Mouse (Mus musculus): ENCODE data around the gene Lime1. TPM values are rescaled to one million over a fixed set of nuclear protein-coding genes. Genes with fewer than 3 reads are reported as not detected.

Gene Lime1
- polyA plus RNA-seq (2012; rRNA removed), result 53.5 and 89.8 TPM in 2 replicates

- Histone ChIP-seq H3K4me1 (ENCODE audit: control insufficient read depth, insufficient read depth, insufficient read length, low read length) (peaks cover 2% of the 10 kb centered on the region; the same call in 1 of the 2 replicates), H3K36me3 (ENCODE audit: control insufficient read depth, insufficient read depth, low read length) (peaks cover 56% of the 10 kb centered on the region), H3K4me3 (ENCODE audit: low read depth, low read length) (no peak within 1 kb of the TSS), H3K27me3 (ENCODE audit: control insufficient read depth, insufficient read depth, low read length) (no peaks in the 10 kb centered on the region), H3K27ac (ENCODE audit: insufficient read depth, low read depth, low read length) (0 out of 2 replicates have a peak within 1 kb of the TSS, but pooled peaks have one; percentile 1)
- TF ChIP-seq POLR2A (IDR thresholded peaks at IDR 0.05; ENCODE audit: low read depth, low read length) (no peak), CTCF (IDR thresholded peaks at IDR 0.05; ENCODE audit: extremely low read depth, insufficient read length, insufficient replicate concordance, low read depth, low read length) (no peak)
- 96% methylated on average over 12 of the region's 12 CpGs for WGBS
Measured at GRCm38 (mm10) chr2:181379778-181380177, at the start of gene Lime1. Gene Lime1 (plus strand): TSS chr2:181380078.

- peaks cover 14% of the 10 kb centered on the region for H3K36me3 ChIP-seq (ENCODE audit: control insufficient read depth, insufficient read depth, low read length)
- H3K27ac ChIP-seq (ENCODE audit: insufficient read depth, low read depth, low read length), result no peak overlapping the region
- H3K4me3 ChIP-seq (ENCODE audit: low read depth, low read length), result no peak overlapping the region
- TF ChIP-seq POLR2A (IDR thresholded peaks at IDR 0.05; ENCODE audit: low read depth, low read length), result no peak
- no peak for TF ChIP-seq CTCF (IDR thresholded peaks at IDR 0.05; ENCODE audit: extremely low read depth, insufficient read length, insufficient replicate concordance, low read depth, low read length)
- H3K27me3 ChIP-seq (ENCODE audit: control insufficient read depth, insufficient read depth, low read length), result no peaks in the 10 kb centered on the region
- H3K4me1 ChIP-seq (ENCODE audit: control insufficient read depth, insufficient read depth, insufficient read length, low read length), result no peaks in the 10 kb centered on the region
Measured at GRCm38 (mm10) chr2:181332542-181332941, 47.3 kb upstream of the Lime1 start.

DNA sequence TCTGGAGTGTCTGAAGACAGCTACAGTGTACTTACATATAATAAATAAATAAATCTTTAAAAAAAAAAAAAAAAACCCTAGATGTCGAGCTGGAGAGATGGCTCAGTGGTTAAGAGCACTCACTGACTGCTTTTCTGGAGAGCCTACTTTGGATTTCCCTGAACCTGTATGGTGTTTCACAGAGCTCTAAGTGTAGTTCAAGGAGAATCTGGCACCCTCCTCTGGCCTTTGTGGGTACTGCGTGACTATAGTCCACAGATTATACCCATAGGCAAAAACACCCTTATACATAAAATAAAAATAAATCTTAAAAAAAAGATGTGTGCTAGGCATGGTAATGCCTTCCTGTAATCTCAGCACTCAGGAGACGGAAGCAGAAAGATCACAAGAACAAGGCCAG, 45.9 kb upstream of the Lime1 start:
- WGBS, result 54% methylated on average over 3 of the region's 3 CpGs
- Histone ChIP-seq H3K27ac (ENCODE audit: insufficient read depth, low read depth, low read length) (no peak overlapping the region), H3K4me3 (ENCODE audit: low read depth, low read length) (no peak overlapping the region), H3K4me1 (ENCODE audit: control insufficient read depth, insufficient read depth, insufficient read length, low read length) (no peaks in the 10 kb centered on the region), H3K36me3 (ENCODE audit: control insufficient read depth, insufficient read depth, low read length) (peaks cover 17% of the 10 kb centered on the region), H3K27me3 (ENCODE audit: control insufficient read depth, insufficient read depth, low read length) (no peaks in the 10 kb centered on the region)
- TF ChIP-seq POLR2A (IDR thresholded peaks at IDR 0.05; ENCODE audit: low read depth, low read length), result no peak
- no peak for TF ChIP-seq CTCF (IDR thresholded peaks at IDR 0.05; ENCODE audit: extremely low read depth, insufficient read length, insufficient replicate concordance, low read depth, low read length)

DNA sequence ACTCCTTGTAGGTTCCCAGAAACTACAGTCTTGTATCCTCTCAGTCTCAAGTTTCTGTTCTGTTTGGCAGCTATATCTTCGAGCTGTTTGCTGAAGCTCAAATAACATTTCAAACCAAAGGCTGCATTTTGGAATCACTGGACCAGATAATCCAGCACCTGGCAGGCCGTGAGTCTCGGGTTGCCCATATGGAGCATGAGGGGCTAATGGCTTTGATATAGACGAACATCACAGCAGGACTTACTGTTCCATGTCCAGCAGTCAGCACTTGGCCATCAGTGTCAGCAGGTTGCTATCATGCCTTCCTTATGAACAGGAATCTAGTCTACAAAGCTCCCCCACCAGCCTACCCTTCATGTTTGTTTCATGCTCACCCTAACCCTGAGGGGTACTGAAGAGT, 39.5 kb upstream of the Lime1 start:
- WGBS, result 91% methylated on average over 4 of the region's 4 CpGs
- no peak overlapping the region for H3K27ac ChIP-seq (ENCODE audit: insufficient read depth, low read depth, low read length)
- H3K27me3 ChIP-seq (ENCODE audit: control insufficient read depth, insufficient read depth, low read length), result no peaks in the 10 kb centered on the region
- no peak overlapping the region for H3K4me3 ChIP-seq (ENCODE audit: low read depth, low read length)
- TF ChIP-seq CTCF (IDR thresholded peaks at IDR 0.05; ENCODE audit: extremely low read depth, insufficient read length, insufficient replicate concordance, low read depth, low read length) (no peak), POLR2A (IDR thresholded peaks at IDR 0.05; ENCODE audit: low read depth, low read length) (no peak)
- H3K36me3 ChIP-seq (ENCODE audit: control insufficient read depth, insufficient read depth, low read length), result peaks cover 23% of the 10 kb centered on the region
- H3K4me1 ChIP-seq (ENCODE audit: control insufficient read depth, insufficient read depth, insufficient read length, low read length), result no peaks in the 10 kb centered on the region

DNA sequence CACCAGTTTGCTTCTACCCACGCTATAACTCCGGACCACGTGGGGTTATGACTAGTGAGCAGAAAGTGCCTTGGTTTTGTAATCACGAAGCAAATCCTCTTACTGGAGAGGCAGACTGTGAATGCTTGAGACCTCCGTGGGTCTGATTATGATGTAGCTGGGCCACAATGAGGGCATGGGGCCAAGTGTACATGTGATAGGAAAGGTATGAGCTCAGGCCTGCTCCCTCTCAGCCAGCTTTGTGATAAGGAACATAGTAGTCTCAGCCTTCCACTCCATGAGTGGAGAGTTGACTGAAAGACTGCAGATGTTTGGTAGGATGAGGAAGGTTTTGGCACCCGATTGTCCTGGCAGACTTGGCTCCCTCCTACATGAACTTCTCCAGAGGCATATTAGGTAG, 37.1 kb upstream of the Lime1 start:
- Histone ChIP-seq H3K4me1 (ENCODE audit: control insufficient read depth, insufficient read depth, insufficient read length, low read length) (no peaks in the 10 kb centered on the region), H3K4me3 (ENCODE audit: low read depth, low read length) (no peak overlapping the region), H3K36me3 (ENCODE audit: control insufficient read depth, insufficient read depth, low read length) (peaks cover 18% of the 10 kb centered on the region), H3K27me3 (ENCODE audit: control insufficient read depth, insufficient read depth, low read length) (no peaks in the 10 kb centered on the region), H3K27ac (ENCODE audit: insufficient read depth, low read depth, low read length) (no peak overlapping the region)
- no peak for TF ChIP-seq POLR2A (IDR thresholded peaks at IDR 0.05; ENCODE audit: low read depth, low read length)
- TF ChIP-seq CTCF (IDR thresholded peaks at IDR 0.05; ENCODE audit: extremely low read depth, insufficient read length, insufficient replicate concordance, low read depth, low read length), result no peak
- WGBS, result 91% methylated on average over 6 of the region's 6 CpGs

- Histone ChIP-seq H3K36me3 (ENCODE audit: control insufficient read depth, insufficient read depth, low read length) (peaks cover 47% of the 10 kb centered on the region), H3K27me3 (ENCODE audit: control insufficient read depth, insufficient read depth, low read length) (no peaks in the 10 kb centered on the region), H3K27ac (ENCODE audit: insufficient read depth, low read depth, low read length) (no peak overlapping the region), H3K4me1 (ENCODE audit: control insufficient read depth, insufficient read depth, insufficient read length, low read length) (no peaks in the 10 kb centered on the region), H3K4me3 (ENCODE audit: low read depth, low read length) (no peak overlapping the region)
- TF ChIP-seq POLR2A (IDR thresholded peaks at IDR 0.05; ENCODE audit: low read depth, low read length), result no peak
- no peak for TF ChIP-seq CTCF (IDR thresholded peaks at IDR 0.05; ENCODE audit: extremely low read depth, insufficient read length, insufficient replicate concordance, low read depth, low read length)
- WGBS, result 84% methylated on average over 3 of the region's 3 CpGs
Measured at GRCm38 (mm10) chr2:181356780-181357179, 23.1 kb upstream of the Lime1 start.

DNA sequence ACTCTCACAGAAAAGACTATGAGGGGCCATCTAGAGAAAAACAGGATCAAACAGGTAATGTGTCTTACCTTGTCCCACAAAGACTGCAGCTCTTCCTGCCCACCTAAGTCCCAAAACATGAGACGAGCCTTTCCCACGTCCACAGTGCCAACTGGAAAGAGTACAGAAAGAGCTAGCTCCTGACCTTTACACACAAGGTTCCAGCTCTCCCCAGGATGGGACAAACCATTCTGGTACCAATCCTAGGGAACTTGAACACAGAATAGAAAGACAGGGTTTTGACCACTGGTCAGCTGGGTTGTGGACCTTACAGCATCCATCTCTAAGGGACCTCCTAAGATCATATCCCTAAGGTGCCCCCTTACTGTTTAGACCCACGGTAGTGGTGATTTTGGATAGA, 15.9 kb upstream of the Lime1 start:
- Histone ChIP-seq H3K27ac (ENCODE audit: insufficient read depth, low read depth, low read length) (no peak overlapping the region), H3K36me3 (ENCODE audit: control insufficient read depth, insufficient read depth, low read length) (peaks cover 31% of the 10 kb centered on the region), H3K27me3 (ENCODE audit: control insufficient read depth, insufficient read depth, low read length) (no peaks in the 10 kb centered on the region), H3K4me3 (ENCODE audit: low read depth, low read length) (no peak overlapping the region), H3K4me1 (ENCODE audit: control insufficient read depth, insufficient read depth, insufficient read length, low read length) (peaks cover 12% of the 10 kb centered on the region; the same call in 1 of the 2 replicates)
- no peak for TF ChIP-seq CTCF (IDR thresholded peaks at IDR 0.05; ENCODE audit: extremely low read depth, insufficient read length, insufficient replicate concordance, low read depth, low read length)
- no peak for TF ChIP-seq POLR2A (IDR thresholded peaks at IDR 0.05; ENCODE audit: low read depth, low read length)
- 81% methylated on average over 3 of the region's 3 CpGs for WGBS

Data from small intestine, adult 2 months (tissue).